Mouse (Mus musculus): Measurements from ENCODE around the gene Tuba3a. TPM values are rescaled to one million over a fixed set of nuclear protein-coding genes. Genes with fewer than 3 reads are reported as not detected.
"Not testable (repeated sequence)": the region's sequence is repeated elsewhere in the genome, so short reads cannot be mapped to it uniquely, and the experiment has no call there.

The Tuba3a gene
- total RNA-seq, 1 experiment, result 84.8 TPM

DNA sequence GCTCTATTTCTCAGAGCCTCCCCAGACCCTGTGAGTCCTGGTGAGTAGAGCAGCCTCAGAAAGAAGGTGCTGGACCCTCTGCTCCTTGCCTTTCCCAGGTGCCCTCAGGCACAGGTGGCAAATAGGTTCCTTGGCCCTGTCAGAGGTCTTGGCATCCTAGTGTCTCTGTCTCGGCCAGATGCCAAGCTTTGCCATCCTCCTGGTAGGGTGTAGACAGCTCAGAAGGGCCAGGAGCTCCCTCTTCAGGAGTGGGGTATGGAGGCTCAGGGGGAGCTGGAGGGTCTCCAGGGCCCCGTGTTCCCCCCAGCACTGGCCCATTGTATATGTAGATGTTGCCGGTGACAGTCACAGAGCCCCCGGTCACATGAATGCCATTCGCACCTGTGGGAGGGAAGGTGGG, 21.2 kb upstream of the Tuba3a start:
- Histone ChIP-seq H3K36me3 (ENCODE audit: control insufficient read depth, insufficient read depth, low read length, poor library complexity, severe bottlenecking) (no peaks in the 10 kb centered on the region), H3K9me3 (ENCODE audit: control insufficient read depth, insufficient read depth, low read depth, low read length) (no peaks in the 10 kb centered on the region), H3K4me1 (ENCODE audit: control insufficient read depth in 2 of 2, insufficient read depth in 2 of 2, low read length in 2 of 2, poor library complexity in 1 of 2) (peaks cover 0 to 6% of the 10 kb centered on the region in 2 experiments; a peak in 1 of 4 replicates), H3K4me3 (ENCODE audit: insufficient read depth in 1 of 2, low read depth in 1 of 2, low read length in 2 of 2, poor library complexity in 1 of 2, severe bottlenecking in 1 of 2) (no peak overlapping the region), H3K9ac (ENCODE audit: insufficient read depth, low read depth, low read length, poor library complexity, severe bottlenecking) (no peak overlapping the region), H3K27ac (ENCODE audit: insufficient read depth, low read depth, low read length, poor library complexity, severe bottlenecking) (no peak overlapping the region)
- in situ Hi-C loops (cut with MboI; ENCODE audit: low sequenced_read_pairs in 2 of 2, unreplicated experiment in 2 of 2), result no loop called here
- TF ChIP-seq HCFC1 (IDR thresholded peaks at IDR 0.05; ENCODE audit: borderline replicate concordance, insufficient read depth, low read length) (no peak), ZC3H11A (IDR thresholded peaks at IDR 0.05; ENCODE audit: borderline replicate concordance, low read depth, low read length) (no peak), ZNF384 (IDR thresholded peaks at IDR 0.05; ENCODE audit: low read depth, low read length) (no peak), MAFK (IDR thresholded peaks at IDR 0.05; ENCODE audit: insufficient read depth, low read depth, low read length) (no peak), CHD2 (IDR thresholded peaks at IDR 0.05; ENCODE audit: low read depth, low read length) (no peak)
- no peak for DNase-seq (ENCODE audit: low read depth, low spot score)

DNA sequence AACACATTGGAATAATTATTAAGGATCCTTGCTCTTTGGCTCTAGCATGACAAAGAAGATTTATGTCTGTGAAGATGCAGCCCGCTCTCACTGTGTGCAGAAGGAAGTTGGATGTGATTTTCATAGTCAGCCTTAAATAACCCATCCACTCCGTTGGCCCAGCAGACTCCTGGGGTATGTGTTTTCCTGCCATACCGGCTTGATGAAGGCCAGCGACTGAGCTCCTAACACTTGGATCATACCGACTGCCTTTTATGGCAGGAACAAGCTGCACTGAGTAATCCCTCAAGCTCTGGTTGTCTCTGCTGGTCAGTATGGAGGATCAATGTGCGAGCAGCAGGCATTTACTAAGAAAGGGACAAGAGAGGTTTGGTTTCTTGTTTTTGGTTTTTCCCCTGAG, 19.6 kb upstream of the Tuba3a start:
- Histone ChIP-seq H3K27ac (ENCODE audit: insufficient read depth, low read depth, low read length, poor library complexity, severe bottlenecking) (no peak overlapping the region), H3K36me3 (ENCODE audit: control insufficient read depth, insufficient read depth, low read length, poor library complexity, severe bottlenecking) (no peaks in the 10 kb centered on the region), H3K4me3 (ENCODE audit: insufficient read depth in 1 of 2, low read depth in 1 of 2, low read length in 2 of 2, poor library complexity in 1 of 2, severe bottlenecking in 1 of 2) (no peak overlapping the region), H3K9ac (ENCODE audit: insufficient read depth, low read depth, low read length, poor library complexity, severe bottlenecking) (no peak overlapping the region), H3K9me3 (ENCODE audit: control insufficient read depth, insufficient read depth, low read depth, low read length) (no peaks in the 10 kb centered on the region), H3K4me1 (ENCODE audit: control insufficient read depth in 2 of 2, insufficient read depth in 2 of 2, low read length in 2 of 2, poor library complexity in 1 of 2) (peaks cover 0 to 6% of the 10 kb centered on the region in 2 experiments; a peak in 1 of 4 replicates)
- DNase-seq (ENCODE audit: low read depth, low spot score), result no peak
- in situ Hi-C loops (cut with MboI; ENCODE audit: low sequenced_read_pairs in 2 of 2, unreplicated experiment in 2 of 2), result no loop called here
- no peak for TF ChIP-seq HCFC1 (IDR thresholded peaks at IDR 0.05; ENCODE audit: borderline replicate concordance, insufficient read depth, low read length)
- no peak for TF ChIP-seq CHD2 (IDR thresholded peaks at IDR 0.05; ENCODE audit: low read depth, low read length)
- TF ChIP-seq MAFK (IDR thresholded peaks at IDR 0.05; ENCODE audit: insufficient read depth, low read depth, low read length), result no peak
- no peak for TF ChIP-seq ZC3H11A (IDR thresholded peaks at IDR 0.05; ENCODE audit: borderline replicate concordance, low read depth, low read length)
- TF ChIP-seq ZNF384 (IDR thresholded peaks at IDR 0.05; ENCODE audit: low read depth, low read length), result no peak

DNA sequence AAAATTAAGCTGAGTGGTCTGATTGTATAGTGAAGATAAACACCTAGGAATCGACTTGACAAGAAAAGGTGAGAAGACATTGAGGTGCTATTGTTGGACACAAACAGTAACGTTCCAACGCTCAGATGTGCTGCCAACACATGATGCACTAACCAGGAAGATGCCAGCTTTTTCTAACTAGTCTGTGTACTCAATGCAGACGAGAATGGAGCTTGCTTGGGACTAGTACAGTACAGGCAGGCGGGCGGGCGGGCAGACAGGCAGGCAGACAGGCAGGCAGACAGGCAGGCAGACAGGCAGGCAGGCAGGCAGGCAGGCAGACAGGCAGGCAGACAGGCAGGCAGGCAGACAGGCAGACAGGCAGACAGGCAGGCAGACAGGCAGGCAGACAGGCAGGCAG, 18.6 kb upstream of the Tuba3a start:
- in situ Hi-C loops (cut with MboI; ENCODE audit: low sequenced_read_pairs in 2 of 2, unreplicated experiment in 2 of 2); H3K9ac ChIP-seq (ENCODE audit: insufficient read depth, low read depth, low read length, poor library complexity, severe bottlenecking); H3K4me1 ChIP-seq (ENCODE audit: control insufficient read depth in 2 of 2, insufficient read depth in 2 of 2, low read length in 2 of 2, poor library complexity in 1 of 2); H3K9me3 ChIP-seq (ENCODE audit: control insufficient read depth, insufficient read depth, low read depth, low read length); H3K36me3 ChIP-seq (ENCODE audit: control insufficient read depth, insufficient read depth, low read length, poor library complexity, severe bottlenecking); DNase-seq (ENCODE audit: low read depth, low spot score): not testable (repeated sequence)
- peak overlapping the region; percentile 49; the same call in 1 of the 2 replicates for H3K27ac ChIP-seq (ENCODE audit: insufficient read depth, low read depth, low read length, poor library complexity, severe bottlenecking)
- H3K4me3 ChIP-seq (ENCODE audit: insufficient read depth in 1 of 2, low read depth in 1 of 2, low read length in 2 of 2, poor library complexity in 1 of 2, severe bottlenecking in 1 of 2), result peak overlapping the region in 1 of 2 experiments; percentile 17; a peak in 1 of 4 replicates

DNA sequence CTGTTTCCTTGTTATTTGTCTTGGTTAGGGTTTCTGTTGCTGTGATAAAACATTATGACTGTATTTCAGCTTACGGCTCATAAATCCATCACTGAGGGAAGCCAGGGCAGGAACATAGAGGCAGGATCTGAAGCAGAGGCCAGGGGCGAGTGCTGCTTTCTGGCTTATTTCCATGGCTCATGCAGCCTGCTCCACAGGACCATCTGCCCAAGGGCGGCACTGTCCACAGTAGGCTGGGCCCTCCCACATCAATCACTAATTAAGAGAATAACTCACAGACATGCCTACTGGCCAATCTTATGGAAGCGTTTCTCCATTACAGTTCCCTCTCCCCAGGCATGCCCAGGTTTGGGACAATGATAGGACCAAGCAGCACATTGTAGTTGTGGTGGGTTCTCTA, 17.4 kb upstream of the Tuba3a start:
- in situ Hi-C loops (cut with MboI; ENCODE audit: low sequenced_read_pairs in 2 of 2, unreplicated experiment in 2 of 2), result no loop called here

More for the DNA sequence above, 17.4 kb upstream of the Tuba3a start:
- Histone ChIP-seq H3K9ac (ENCODE audit: insufficient read depth, low read depth, low read length, poor library complexity, severe bottlenecking) (no peak overlapping the region), H3K9me3 (ENCODE audit: control insufficient read depth, insufficient read depth, low read depth, low read length) (no peaks in the 10 kb centered on the region), H3K27ac (ENCODE audit: insufficient read depth, low read depth, low read length, poor library complexity, severe bottlenecking) (no peak overlapping the region), H3K36me3 (ENCODE audit: control insufficient read depth, insufficient read depth, low read length, poor library complexity, severe bottlenecking) (no peaks in the 10 kb centered on the region), H3K4me1 (ENCODE audit: control insufficient read depth in 2 of 2, insufficient read depth in 2 of 2, low read length in 2 of 2, poor library complexity in 1 of 2) (no peaks in the 10 kb centered on the region), H3K4me3 (ENCODE audit: insufficient read depth in 1 of 2, low read depth in 1 of 2, low read length in 2 of 2, poor library complexity in 1 of 2, severe bottlenecking in 1 of 2) (no peak overlapping the region)
- TF ChIP-seq HCFC1 (IDR thresholded peaks at IDR 0.05; ENCODE audit: borderline replicate concordance, insufficient read depth, low read length) (no peak), MAFK (IDR thresholded peaks at IDR 0.05; ENCODE audit: insufficient read depth, low read depth, low read length) (no peak), ZC3H11A (IDR thresholded peaks at IDR 0.05; ENCODE audit: borderline replicate concordance, low read depth, low read length) (no peak), ZNF384 (IDR thresholded peaks at IDR 0.05; ENCODE audit: low read depth, low read length) (no peak), CHD2 (IDR thresholded peaks at IDR 0.05; ENCODE audit: low read depth, low read length) (no peak)
- no peak for DNase-seq (ENCODE audit: low read depth, low spot score)

Data from ES-E14 (cell line).